Mouse (Mus musculus) left cerebral cortex, postnatal 14 days (tissue): ENCODE data around the gene Cyb5d1. TPM values are rescaled to one million over a fixed set of nuclear protein-coding genes. Genes with fewer than 3 reads are reported as not detected.

ENCODE experiments used
- DNase-seq, 2 experiments: peaks; one replicate each; pipeline ENCODE4 v3.0.0; 2021 to 2022; ENCODE audit warnings: low spot score in 2 of 2, mixed read lengths in 1 of 2
- intact Hi-C: fragments of 180-260 bp; cut with DNase I; formaldehyde crosslinking; loops from one replicate; pipeline ENCODE4 v1.15.1; 2025
- total RNA-seq, 2 experiments: library from RNA; stranded (reverse); gene quantifications; 2 replicates each; pipeline ENCODE4 v1.2.3; 2021

The Cyb5d1 gene
- total RNA-seq, 2 experiments from 2014 or later = 36.8 to 42.0 TPM

- intact Hi-C loops = no loop called here
- DNase-seq = no peak
Observed at GRCm38 (mm10) chr11:69406867-69407723, 11.7 kb upstream of the Cyb5d1 start.

DNA sequence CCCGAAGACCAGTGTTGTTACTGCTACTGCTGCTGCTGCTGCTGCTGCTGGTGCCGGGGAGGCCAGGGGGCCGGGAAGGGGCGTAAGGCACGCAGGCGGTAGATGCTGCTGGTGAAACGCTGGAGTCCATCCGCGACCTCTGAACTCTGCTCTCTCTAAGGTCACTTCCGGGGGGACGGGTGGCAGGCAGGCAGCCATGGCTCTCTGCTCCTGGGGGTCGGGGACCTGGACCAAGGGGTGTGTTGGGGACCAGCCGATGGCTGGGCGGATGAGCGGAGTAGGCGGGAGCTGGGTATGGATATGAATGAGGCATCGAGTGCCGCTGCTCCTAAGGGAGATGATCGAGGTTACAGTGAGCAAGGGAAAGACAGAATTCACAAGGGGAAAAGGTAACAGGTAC, 10.9 kb upstream of the Cyb5d1 start:
- DNase-seq = no peak
- intact Hi-C loops = no loop called here

- no peak for DNase-seq
- intact Hi-C loops = no loop called here
Observed at GRCm38 (mm10) chr11:69405397-69406200, 10.2 kb upstream of the Cyb5d1 start.

DNA sequence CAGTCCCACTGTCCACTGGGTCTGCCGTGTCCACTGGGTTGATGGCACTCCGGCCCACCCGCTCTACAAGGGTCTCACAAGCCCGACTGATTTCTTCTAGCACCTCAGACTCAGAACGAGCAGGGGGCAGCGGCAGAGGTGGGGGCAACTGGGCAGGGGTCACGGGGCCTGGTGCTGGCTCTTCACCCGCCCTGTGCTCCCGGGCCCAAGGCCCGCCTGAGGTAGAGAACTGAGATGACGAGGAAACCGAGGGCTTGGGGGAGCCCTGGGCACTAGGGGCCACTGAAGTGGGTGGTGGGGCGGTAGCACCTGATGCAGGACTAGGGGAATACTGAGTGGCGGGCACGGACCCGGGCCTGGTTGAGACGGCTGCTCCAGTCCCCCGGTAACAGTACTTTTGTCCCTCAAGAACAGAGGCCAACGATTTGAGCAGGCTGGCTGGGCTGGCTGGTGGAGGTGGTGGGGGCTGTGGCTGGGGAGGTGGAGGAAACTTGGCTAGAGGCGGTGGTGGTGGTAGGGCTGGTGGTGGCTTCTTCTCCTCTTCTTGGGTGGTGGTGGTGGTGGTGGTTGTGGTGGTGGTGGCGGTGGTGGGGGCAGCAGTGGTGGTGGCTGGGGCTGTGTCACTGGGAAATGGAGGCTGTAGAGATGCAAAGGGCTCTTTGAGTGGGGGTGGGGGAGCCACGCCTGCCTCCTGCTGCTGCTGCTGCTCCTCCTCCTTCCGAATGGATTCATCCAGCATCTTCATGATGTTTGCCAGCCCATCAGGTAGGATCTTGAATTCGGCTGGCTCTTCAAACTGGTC, 9.4 kb upstream of the Cyb5d1 start:
- intact Hi-C loops = no loop called here

GRCm38 (mm10) chr11:69403691-69404594, 8.5 kb upstream of the Cyb5d1 start:
- intact Hi-C loops = no loop called here
- DNase-seq = no peak

More for the DNA sequence above, 9.4 kb upstream of the Cyb5d1 start:
- DNase-seq = no peak

GRCm38 (mm10) chr11:69401987-69402386, 6.6 kb upstream of the Cyb5d1 start:
- intact Hi-C loops = loop anchor here (1.0 kb wide), 2 partner anchors 108 to 112 kb away; no protein-coding TSS in a partner anchor

DNA sequence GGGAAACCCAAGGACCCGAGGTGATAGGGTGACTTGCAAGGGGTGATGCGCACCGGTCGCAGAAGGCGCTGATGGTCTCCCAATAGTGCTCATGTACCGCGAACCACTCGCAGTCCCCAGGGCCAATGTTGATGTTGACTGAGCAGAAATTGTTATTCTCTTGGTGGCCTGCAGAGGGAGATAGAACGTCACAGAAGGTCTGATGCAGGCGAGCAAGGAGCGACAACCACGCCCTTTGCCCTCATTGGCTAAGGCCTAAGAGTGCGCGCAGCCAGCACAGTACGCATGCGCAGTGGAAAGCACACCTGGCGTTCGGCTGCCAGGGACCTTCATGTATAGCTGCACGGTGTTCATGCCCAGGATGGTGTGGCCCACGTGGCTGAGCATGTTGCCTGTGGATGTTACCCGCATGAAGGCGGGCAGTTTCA, 5.8 kb upstream of the Cyb5d1 start:
- DNase-seq = peak; percentile 91 to 96
- intact Hi-C loops = loop anchor here (1.0 kb wide), 2 partner anchors 109 to 113 kb away; no protein-coding TSS in a partner anchor

More at GRCm38 (mm10) chr11:69401987-69402386, 6.6 kb upstream of the Cyb5d1 start:
- DNase-seq = no peak

DNA sequence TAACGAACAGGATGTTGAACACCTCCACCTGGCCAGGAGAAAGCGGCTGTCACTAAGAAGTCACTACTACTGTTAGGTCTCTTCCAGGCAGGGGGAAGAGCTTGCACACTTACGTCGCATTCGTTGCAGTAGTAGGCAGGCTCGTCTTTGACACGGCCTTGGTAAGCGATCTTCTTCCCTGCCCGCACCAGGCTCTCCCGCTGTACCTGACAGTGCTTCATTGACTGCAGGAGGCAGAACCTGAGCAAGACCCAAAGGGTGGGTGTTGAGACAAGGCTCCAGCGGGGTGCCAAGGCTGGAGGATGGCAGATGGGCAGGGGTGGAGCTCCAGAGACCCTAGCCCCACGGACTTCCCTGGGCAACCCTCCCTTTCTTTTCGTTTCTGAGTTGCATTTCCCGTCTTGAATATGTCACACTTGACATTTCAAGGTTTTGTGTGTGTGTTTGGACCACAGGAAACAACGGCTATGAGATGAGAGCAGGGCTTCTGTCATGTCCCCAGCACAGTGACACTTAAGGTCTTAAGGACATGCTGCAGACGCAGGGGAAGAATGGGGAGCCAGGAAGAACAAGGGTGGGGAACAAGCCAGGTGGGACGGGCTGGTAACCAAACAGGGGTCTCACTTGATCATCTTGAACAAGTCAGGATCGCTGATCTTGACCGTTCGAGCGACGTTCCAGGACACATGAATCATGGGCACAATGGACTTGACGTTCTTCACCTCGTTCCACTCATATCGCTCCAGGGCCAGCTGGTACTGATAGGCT, 4.8 kb upstream of the Cyb5d1 start:
- intact Hi-C loops = no loop called here
- DNase-seq = no peak

DNA sequence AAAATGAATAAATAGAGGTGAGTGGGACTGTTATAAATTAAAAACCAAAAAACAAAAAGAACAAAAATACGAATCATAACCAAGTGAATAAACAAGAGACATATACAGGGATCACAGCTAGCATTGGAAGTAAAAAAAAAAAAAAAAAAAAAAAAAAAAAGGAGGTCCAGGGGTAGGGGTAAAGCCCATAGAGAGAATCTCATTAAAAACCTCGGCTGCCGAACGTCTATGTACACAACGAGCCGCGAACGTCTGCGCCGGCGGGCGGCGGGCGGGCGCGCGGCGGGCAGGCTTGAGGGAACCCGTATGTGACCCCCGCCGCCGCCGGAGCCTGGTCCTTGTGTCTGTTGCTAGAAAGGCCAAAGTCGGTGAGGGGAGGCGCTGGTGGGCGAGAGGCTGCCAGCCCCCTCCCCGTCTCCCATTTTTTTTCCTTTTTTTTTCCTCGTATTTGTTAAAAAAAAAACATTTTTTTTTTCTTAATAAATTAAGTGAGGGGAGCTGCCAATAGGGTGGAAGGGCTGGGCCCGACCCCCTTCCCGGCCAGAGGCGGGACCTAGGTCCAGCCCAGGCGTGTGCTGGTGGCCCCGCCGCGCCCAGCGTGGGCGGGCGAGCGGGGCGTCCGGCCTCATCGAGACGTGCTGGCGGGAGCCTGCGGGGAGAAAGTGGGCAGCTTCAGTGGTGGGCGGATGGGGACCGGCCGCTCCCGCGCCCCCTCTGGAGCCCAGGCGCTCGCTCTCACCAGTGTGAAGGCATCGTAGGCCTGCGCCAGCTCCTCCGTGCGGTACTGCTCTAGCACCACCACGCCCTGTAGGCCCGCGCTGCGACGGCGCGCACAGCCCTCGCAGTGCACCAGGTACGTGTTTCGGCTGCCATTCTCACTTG, 4.0 kb upstream of the Cyb5d1 start:
- intact Hi-C loops = loop anchor here (5.0 kb wide), 1 partner anchor 33 kb away; no protein-coding TSS in a partner anchor
- no peak for DNase-seq

DNA sequence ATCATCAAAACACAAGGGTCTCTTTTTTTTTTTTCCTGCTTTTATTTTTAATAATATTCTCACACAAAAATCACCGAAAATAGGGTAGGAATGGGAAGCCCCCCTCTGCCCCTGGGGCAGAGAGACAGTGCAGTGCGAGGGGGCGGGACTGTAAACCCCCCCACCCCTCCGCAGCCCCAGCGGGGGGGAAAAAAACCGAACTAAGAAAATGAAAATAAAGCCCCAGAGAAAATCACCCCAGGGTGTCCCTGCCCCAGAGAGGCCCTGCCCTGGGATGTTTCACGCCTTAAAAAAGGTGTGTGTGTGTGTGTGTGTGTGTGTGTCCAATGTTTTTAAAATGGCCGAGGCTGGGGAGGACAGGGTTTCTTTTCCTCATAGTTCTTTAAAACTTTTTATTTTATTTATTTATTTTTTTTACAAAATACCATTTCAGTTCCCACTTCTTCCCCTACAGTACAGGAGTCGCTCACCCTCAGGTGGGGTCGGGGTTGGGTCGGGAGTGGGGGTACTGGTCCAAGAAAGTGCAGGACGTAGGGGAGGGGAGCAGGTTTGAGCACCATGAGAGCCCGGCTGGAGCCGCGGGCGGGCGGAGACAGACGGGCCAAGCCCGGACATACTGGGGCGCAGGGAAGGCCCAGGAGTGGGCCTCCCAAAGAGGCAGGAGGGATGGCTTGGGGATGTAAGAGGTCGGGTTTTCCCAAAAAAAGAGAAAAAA, 3.2 kb upstream of the Cyb5d1 start:
- intact Hi-C loops = loop anchor here (5.0 kb wide), 1 partner anchor 34 kb away; no protein-coding TSS in a partner anchor
- no peak for DNase-seq

DNA sequence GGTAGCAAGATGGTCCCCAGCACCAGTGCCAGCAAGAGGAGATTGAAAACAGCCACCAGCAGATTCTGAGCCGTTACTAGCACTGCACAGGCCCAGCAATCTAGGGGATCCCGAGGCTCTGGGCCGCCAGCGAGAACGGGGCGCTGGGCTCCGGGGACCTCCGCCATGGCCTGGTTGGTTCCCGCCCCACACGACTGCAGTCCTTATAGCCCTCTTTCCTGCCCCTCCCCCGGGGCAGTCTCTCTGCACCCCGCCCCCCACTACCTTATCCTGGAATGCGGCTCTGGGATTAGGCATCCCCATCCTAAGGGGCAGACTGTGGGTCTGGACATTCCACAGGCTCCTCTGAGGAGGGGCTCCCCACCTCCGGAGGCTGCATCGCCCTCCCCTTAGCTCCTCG, 2.6 kb upstream of the Cyb5d1 start, which contains the start of gene Tmem88:
TSS of gene Tmem88 (minus strand) at position 176 of the 400 bp plus-strand sequence.
- intact Hi-C loops = loop anchor here (5.0 kb wide), 1 partner anchor 34 kb away; no protein-coding TSS in a partner anchor
- DNase-seq = no peak

GRCm38 (mm10) chr11:69397581-69398057, 2.2 kb upstream of the Cyb5d1 start:
- DNase-seq = peak in 1 of 2 experiments; percentile 23
- intact Hi-C loops = loop anchor here (5.0 kb wide), 1 partner anchor 35 kb away; no protein-coding TSS in a partner anchor

GRCm38 (mm10) chr11:69396772-69397171, 1.3 kb upstream of the Cyb5d1 start:
- intact Hi-C loops = loop anchor here (5.0 kb wide), 1 partner anchor 36 kb away; no protein-coding TSS in a partner anchor
- DNase-seq = peak in 1 of 2 experiments; percentile 19

DNA sequence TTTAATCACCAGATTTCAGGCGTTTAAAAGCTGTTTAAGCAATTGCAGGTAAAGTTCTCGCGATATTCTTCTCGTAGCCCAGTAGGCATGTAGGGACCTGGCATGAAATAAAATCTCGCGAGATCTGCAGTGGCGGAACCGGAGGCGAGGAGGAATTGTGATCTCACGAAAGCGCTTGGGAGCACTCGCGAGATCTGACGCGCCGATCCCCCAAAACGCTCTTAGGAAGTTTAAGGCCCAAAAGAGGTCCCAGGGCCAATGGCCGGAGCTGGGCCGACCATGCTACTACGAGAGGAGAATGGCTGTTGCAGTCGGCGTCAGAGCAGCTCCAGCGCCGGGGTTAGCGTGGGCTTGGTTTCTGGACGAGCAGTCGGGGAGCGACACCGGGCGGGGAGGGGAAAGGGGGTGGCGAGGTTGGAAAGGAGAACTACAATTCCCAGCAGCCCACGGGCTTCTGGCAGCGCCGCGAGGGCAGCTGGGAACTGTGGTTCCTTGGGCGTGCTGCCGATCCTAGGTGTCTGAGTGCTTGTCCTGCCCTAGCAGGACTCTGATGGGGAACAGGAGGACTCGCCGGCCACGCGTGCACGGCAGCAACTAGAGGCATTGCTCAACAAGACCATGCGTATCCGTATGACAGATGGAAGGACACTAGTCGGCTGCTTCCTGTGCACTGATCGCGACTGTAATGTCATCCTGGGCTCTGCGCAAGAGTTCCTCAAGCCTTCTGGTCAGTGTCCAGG, 373 bp upstream of the Cyb5d1 start:
- intact Hi-C loops = loop anchor here (5.0 kb wide), 1 partner anchor 36 kb away; no protein-coding TSS in a partner anchor
- DNase-seq = peak; percentile 97 to 98
